Mouse (Mus musculus) urinary bladder, postnatal 36 days (tissue): Measurements from ENCODE around the gene Git2.

Source experiments
- DNase-seq, 2 experiments: peaks; one replicate each; pipeline ENCODE4 v3.0.0; 2022; ENCODE audit warnings: low spot score in 2 of 2, mixed read lengths in 1 of 2

Git2 gene

GRCm38 (mm10) chr5:114764812-114765735, 10.2 kb downstream of the Git2 start:
- DNase-seq = no peak

GRCm38 (mm10) chr5:114761980-114762379, 13.3 kb downstream of the Git2 start:
- DNase-seq = no peak

- no peak for DNase-seq
Observed at GRCm38 (mm10) chr5:114759536-114760090, 15.7 kb downstream of the Git2 start.

- DNase-seq = no peak
Observed at GRCm38 (mm10) chr5:114753384-114753783, 21.9 kb downstream of the Git2 start.

GRCm38 (mm10) chr5:114752397-114752796, 22.9 kb downstream of the Git2 start:
- DNase-seq = no peak

- no peak for DNase-seq
Observed at GRCm38 (mm10) chr5:114750325-114750724, 25.0 kb downstream of the Git2 start.

- no peak for DNase-seq
Observed at GRCm38 (mm10) chr5:114747521-114747920, 27.8 kb downstream of the Git2 start.

GRCm38 (mm10) chr5:114746886-114747285, 28.4 kb downstream of the Git2 start:
- DNase-seq = no peak

GRCm38 (mm10) chr5:114745581-114745980, 29.7 kb downstream of the Git2 start:
- no peak for DNase-seq

- DNase-seq = no peak
Observed at GRCm38 (mm10) chr5:114743697-114744090, 31.6 kb downstream of the Git2 start.

- no peak for DNase-seq
Observed at GRCm38 (mm10) chr5:114742998-114743696, 32.2 kb downstream of the Git2 start.

- DNase-seq = no peak
Observed at GRCm38 (mm10) chr5:114742572-114742971, 32.7 kb downstream of the Git2 start.

GRCm38 (mm10) chr5:114740595-114740994, 34.7 kb downstream of the Git2 start:
- no peak for DNase-seq

- peak in 1 of 2 experiments; percentile 31 for DNase-seq
Observed at GRCm38 (mm10) chr5:114738707-114739241, 36.5 kb downstream of the Git2 start.

GRCm38 (mm10) chr5:114737090-114737887, 38.0 kb downstream of the Git2 start:
- DNase-seq = no peak

- DNase-seq = no peak
Observed at GRCm38 (mm10) chr5:114733606-114734005, 41.7 kb downstream of the Git2 start.

GRCm38 (mm10) chr5:114731969-114732368, 43.3 kb downstream of the Git2 start:
- DNase-seq = no peak

GRCm38 (mm10) chr5:114731498-114731897, 43.8 kb downstream of the Git2 start:
- no peak for DNase-seq

GRCm38 (mm10) chr5:114730129-114730528, 45.2 kb downstream of the Git2 start:
- no peak for DNase-seq

- DNase-seq = no peak
Observed at GRCm38 (mm10) chr5:114728160-114728559, 47.2 kb downstream of the Git2 start.

- DNase-seq = no peak
Observed at GRCm38 (mm10) chr5:114722846-114723245, 52.5 kb downstream of the Git2 start.
